Mouse (Mus musculus) olfactory bulb, adult 2 months (tissue): ENCODE data around the gene Cldn14.

Experiments used
- CTCF ChIP-seq: fragments of 200-500 bp; IDR thresholded peaks from 2 replicates; pipeline ENCODE4 v1.5.1; 2012; ENCODE audit warnings: low read depth, mild to moderate bottlenecking, low read length, moderate library complexity; ENCODE audit not compliant: insufficient read depth
- POLR2A ChIP-seq: fragments of 200-500 bp; IDR thresholded peaks from 2 replicates; pipeline ENCODE4 v1.6.1; 2012; ENCODE audit warnings: mild to moderate bottlenecking, low read depth, low read length, moderate library complexity; ENCODE audit not compliant: insufficient read depth

DNA sequence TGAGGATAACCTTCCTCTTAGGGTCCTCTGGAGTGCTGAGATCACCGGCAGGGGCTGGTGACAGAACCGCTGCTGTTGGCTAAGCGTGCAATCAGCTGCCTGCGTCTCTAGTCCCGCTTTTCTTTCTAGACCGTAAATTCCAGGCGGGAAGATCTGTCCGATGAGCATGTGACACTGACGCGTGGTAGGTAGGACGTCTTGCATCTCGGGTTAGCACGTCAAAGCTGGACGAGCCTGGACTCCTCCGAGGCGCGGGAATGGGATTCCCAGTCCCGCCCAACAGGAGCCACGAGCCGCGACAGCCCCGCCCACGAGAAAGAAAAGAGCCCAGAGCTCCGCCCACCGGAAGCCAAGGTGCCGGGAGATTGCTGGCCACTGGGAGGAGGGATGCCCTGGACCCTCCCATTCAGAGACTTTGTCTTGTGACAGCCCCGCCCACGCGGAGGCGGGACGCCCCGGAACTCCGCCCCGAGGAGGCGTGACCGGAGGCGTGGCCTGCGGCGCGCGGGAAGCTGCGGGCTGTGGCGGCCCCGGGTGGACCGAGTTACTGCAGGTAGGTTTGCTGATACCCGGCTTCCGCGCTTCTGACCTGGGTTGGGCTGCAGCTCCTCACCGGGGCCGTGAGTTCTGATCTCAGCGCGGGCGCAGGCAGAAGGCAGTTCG, 125.1 kb downstream of the Cldn14 start, which contains the start of gene Chaf1b:
- TF ChIP-seq POLR2A (no peak), CTCF (0 out of 2 replicates have a peak, but pooled peaks have one; percentile 26)
